Mouse (Mus musculus) CD4-positive, CD25-positive, alpha-beta regulatory T cell, adult 4 months (primary cell): ENCODE measurements around the gene Fam172a. TPM values are rescaled to one million over a fixed set of nuclear protein-coding genes. Genes with fewer than 3 reads are reported as not detected.

ENCODE experiments used
- ATAC-seq: one replicate; pipeline ENCODE4 v1.8.0; 2017
- polyA plus RNA-seq, 2 experiments: library from polyadenylated mRNA; unstranded; fragments of 100-300 nt; shearing (Covaris generic); gene quantifications; one replicate each; pipeline ENCODE4 v1.2.1; 2017

Fam172a gene
- polyA plus RNA-seq, 2 experiments from 2014 or later: 28.8 to 33.1 TPM

- ATAC-seq: no peak
Observed at GRCm38 (mm10) chr13:77976248-77976647, 274.4 kb downstream of the Fam172a start.

GRCm38 (mm10) chr13:77977121-77977520, 275.3 kb downstream of the Fam172a start:
- no peak for ATAC-seq

GRCm38 (mm10) chr13:77982105-77982851, 280.4 kb downstream of the Fam172a start:
- no peak for ATAC-seq

- no peak for ATAC-seq
Observed at GRCm38 (mm10) chr13:77982852-77983202, 281.0 kb downstream of the Fam172a start.

- no peak for ATAC-seq
Observed at GRCm38 (mm10) chr13:77991189-77991886, 289.5 kb downstream of the Fam172a start.

- ATAC-seq: no peak
Observed at GRCm38 (mm10) chr13:78004649-78005048, 302.8 kb downstream of the Fam172a start.

- no peak for ATAC-seq
Observed at GRCm38 (mm10) chr13:78005344-78005743, 303.5 kb downstream of the Fam172a start.

- no peak for ATAC-seq
Observed at GRCm38 (mm10) chr13:78010176-78010575, 308.3 kb downstream of the Fam172a start.

- ATAC-seq: no peak
Observed at GRCm38 (mm10) chr13:78024683-78025294, 323.0 kb downstream of the Fam172a start, which contains the start of gene Pou5f2. TSS of gene Pou5f2 (plus strand) at chr13:78024902.

- no peak for ATAC-seq
Observed at GRCm38 (mm10) chr13:78032821-78033220, 331.0 kb downstream of the Fam172a start.

- no peak for ATAC-seq
Observed at GRCm38 (mm10) chr13:78037203-78037602, 335.4 kb downstream of the Fam172a start.

- ATAC-seq: no peak
Observed at GRCm38 (mm10) chr13:78043203-78043602, 341.4 kb downstream of the Fam172a start.

- ATAC-seq: no peak
Observed at GRCm38 (mm10) chr13:78045116-78045515, 343.3 kb downstream of the Fam172a start.

- no peak for ATAC-seq
Observed at GRCm38 (mm10) chr13:78087751-78088150, 385.9 kb downstream of the Fam172a start.

GRCm38 (mm10) chr13:78090701-78091100, 388.9 kb downstream of the Fam172a start:
- no peak for ATAC-seq

- ATAC-seq: no peak
Observed at GRCm38 (mm10) chr13:78091949-78092348, 390.1 kb downstream of the Fam172a start.

- ATAC-seq: no peak
Observed at GRCm38 (mm10) chr13:78094352-78094751, 392.5 kb downstream of the Fam172a start.

- no peak for ATAC-seq
Observed at GRCm38 (mm10) chr13:78095071-78095973, 393.5 kb downstream of the Fam172a start.

- no peak for ATAC-seq
Observed at GRCm38 (mm10) chr13:78098858-78099445, 397.1 kb downstream of the Fam172a start.

GRCm38 (mm10) chr13:78099746-78100530, 398.1 kb downstream of the Fam172a start:
- no peak for ATAC-seq

- ATAC-seq: no peak
Observed at GRCm38 (mm10) chr13:78100664-78101063, 398.8 kb downstream of the Fam172a start.
